Mouse (Mus musculus) monocyte, adult 5-6 weeks (primary cell): ENCODE data around the gene Tle6. TPM values are rescaled to one million over a fixed set of nuclear protein-coding genes. Genes with fewer than 3 reads are reported as not detected.
A peak's percentile ranks its signal among the peaks of the same experiment; 100 is the strongest.

Source experiments
- ATAC-seq: fragments of 153-309, 156-312 bp; replicated peaks from 2 replicates; pipeline ENCODE4 v1.8.0; 2017; ENCODE audit warnings: mild to moderate bottlenecking; ENCODE audit not compliant: low TSS enrichment, insufficient number of reproducible peaks, severe bottlenecking, poor library complexity, low FRiP score
- total RNA-seq: library from RNA; stranded (forward); fragments of 200-1000, 200-491, 200-594 nt; gene quantifications from 3 replicates; pipeline ENCODE4 v1.2.3, GENCODE M21; 2017

Tle6 gene
- total RNA-seq, 1 experiment from 2014 or later, result not detected

GRCm38 (mm10) chr10:81550257-81550656, 50.6 kb downstream of the Tle6 start:
- ATAC-seq, result 0 out of 2 replicates have a peak, but pooled peaks have one; percentile 16

GRCm38 (mm10) chr10:81548944-81549343, 51.9 kb downstream of the Tle6 start:
- ATAC-seq, result no peak

- ATAC-seq, result no peak
These were observed 53.9 kb downstream of the Tle6 start for GRCm38 (mm10) chr10:81546788-81547571.

- ATAC-seq, result no peak
These were observed 54.5 kb downstream of the Tle6 start for GRCm38 (mm10) chr10:81546332-81546731.

GRCm38 (mm10) chr10:81545161-81545747, 55.6 kb downstream of the Tle6 start, which contains the start of gene Gna11:
Gene Gna11, minus strand, starts transcription at chr10:81545190.
- peak; percentile 82 for ATAC-seq

GRCm38 (mm10) chr10:81544296-81545160, 56.3 kb downstream of the Tle6 start:
- ATAC-seq, result no peak

GRCm38 (mm10) chr10:81543633-81544032, 57.2 kb downstream of the Tle6 start:
- no peak for ATAC-seq

GRCm38 (mm10) chr10:81542727-81543460, 58.0 kb downstream of the Tle6 start:
- ATAC-seq, result no peak

- no peak for ATAC-seq
These were observed 59.1 kb downstream of the Tle6 start for GRCm38 (mm10) chr10:81541803-81542202.

GRCm38 (mm10) chr10:81541363-81541762, 59.5 kb downstream of the Tle6 start:
- no peak for ATAC-seq

Other genes with a start within 250 kb of the Tle6 start
- 5.3 to 9.6 TPM (median 6.3 TPM) in 3 replicates for gene Mfsd12, start 243.6 kb downstream of the Tle6 start, total RNA-seq
- 1.4 to 2.4 TPM in 2 of 3 replicates, not detected in the other for gene 4930404N11Rik, start 235.3 kb downstream of the Tle6 start, total RNA-seq
- gene Fzr1, start 222.6 kb downstream of the Tle6 start, total RNA-seq, result 8.2 to 12.9 TPM (median 11.7 TPM) in 3 replicates
- 18.6 to 22.3 TPM (median 20.9 TPM) in 3 replicates for gene Dohh, start 216.6 kb downstream of the Tle6 start, total RNA-seq
- gene Gm48551, start 216.6 kb downstream of the Tle6 start, total RNA-seq, result 2.3 to 3.7 TPM in 2 of 3 replicates, not detected in the other
- gene Gm48552, start 212.1 kb downstream of the Tle6 start, total RNA-seq, result not detected in 3 replicates
- gene Smim24, start 208.0 kb downstream of the Tle6 start, total RNA-seq, result 3.9 to 7.9 TPM (median 6.3 TPM) in 3 replicates
- gene Nfic, start 145.4 kb downstream of the Tle6 start, total RNA-seq, result 4.1 to 7.6 TPM (median 5.1 TPM) in 3 replicates
- 0.32 TPM in 1 of 3 replicates, not detected in the others for gene Celf5, start 118.4 kb downstream of the Tle6 start, total RNA-seq
- gene Ncln, start 104.7 kb downstream of the Tle6 start, total RNA-seq, result 42.6 to 86.4 TPM (median 79.6 TPM) in 3 replicates
- 20.5 to 50.8 TPM (median 33.5 TPM) in 3 replicates for gene S1pr4, start 100.9 kb downstream of the Tle6 start, total RNA-seq
- gene Gna15, start 76.8 kb downstream of the Tle6 start, total RNA-seq, result 20.3 to 41.0 TPM (median 29.4 TPM) in 3 replicates
- gene Gna11, start 55.9 kb downstream of the Tle6 start, total RNA-seq, result 2.2 to 17.5 TPM (median 15.1 TPM) in 3 replicates
- 129 to 254 TPM (median 141 TPM) in 3 replicates for gene Aes, start 41.6 kb downstream of the Tle6 start, total RNA-seq
- 2.0 to 3.2 TPM (median 2.7 TPM) in 3 replicates for gene Tle2, start 26.5 kb downstream of the Tle6 start, total RNA-seq
- gene BC025920, start 5.2 kb upstream of the Tle6 start, total RNA-seq, result 0.75 to 2.4 TPM (median 1.8 TPM) in 3 replicates
- gene Sirt6, start 26.7 kb upstream of the Tle6 start, total RNA-seq, result 4.8 to 5.8 TPM (median 5.0 TPM) in 3 replicates
- gene Ankrd24, start 27.5 kb upstream of the Tle6 start, total RNA-seq, result 0.38 to 3.9 TPM (median 1.1 TPM) in 3 replicates
- 1.8 to 5.2 TPM (median 4.2 TPM) in 3 replicates for gene Gm10778, start 48.0 kb upstream of the Tle6 start, total RNA-seq
- 17.6 to 27.9 TPM (median 19.5 TPM) in 3 replicates for gene Zfp433, start 103.8 kb upstream of the Tle6 start, total RNA-seq
- gene Gm3055, start 170.1 kb upstream of the Tle6 start, total RNA-seq, result 1.6 to 10.2 TPM (median 5.0 TPM) in 3 replicates
- gene Gm4767, start 211.1 kb upstream of the Tle6 start, total RNA-seq, result 0.48 to 3.2 TPM in 2 of 3 replicates, not detected in the other